Mouse (Mus musculus): ENCODE measurements around the gene Rtcb. TPM values are rescaled to one million over a fixed set of nuclear protein-coding genes. Genes with fewer than 3 reads are reported as not detected.
A peak's percentile ranks its signal among the peaks of the same experiment; 100 is the strongest.

The Rtcb gene
- polyA plus RNA-seq, 1 experiment from 2014 or later = 164 TPM

DNA sequence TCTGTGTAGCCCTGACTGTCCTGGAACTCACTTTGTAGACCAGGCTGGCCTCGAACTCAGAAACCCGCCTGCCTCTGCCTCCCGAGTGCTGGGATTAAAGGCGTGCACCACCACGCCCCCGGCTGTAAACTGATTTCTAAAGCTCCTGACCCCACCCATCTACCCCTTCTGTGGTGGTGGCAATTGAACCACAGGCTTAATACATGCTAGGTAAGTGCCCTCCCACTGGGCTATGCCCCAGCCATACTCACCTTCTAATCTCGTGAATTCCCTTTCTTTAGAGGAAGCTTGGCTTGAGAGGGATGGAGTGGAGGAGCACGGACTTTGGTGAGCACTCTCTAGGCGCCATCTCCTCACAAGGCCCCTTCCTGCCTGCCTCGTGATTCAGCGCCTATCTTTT lies 27.7 kb downstream of the Rtcb start:
- no peaks in the 10 kb centered on the region for H3K36me3 ChIP-seq
- H3K4me3 ChIP-seq (replicated peaks) = no peak overlapping the region
- no peaks in the 10 kb centered on the region for H3K9me3 ChIP-seq (replicated peaks)
- H3K9ac ChIP-seq (replicated peaks) = no peak overlapping the region
- H3K4me2 ChIP-seq = no peak overlapping the region
- 0 out of 2 replicates have a peak, but pooled peaks cover 4% of the 10 kb centered on the region for H3K27me3 ChIP-seq (replicated peaks)
- no peak overlapping the region for H3K27ac ChIP-seq (replicated peaks)
- ATAC-seq (ENCODE audit: low FRiP score) = no peak
- 91% methylated on average over 11 of the region's 11 CpGs for WGBS
- H3K4me1 ChIP-seq = peaks cover 19% of the 10 kb centered on the region

GRCm38 (mm10) chr10:85929208-85929591 lies 28.4 kb downstream of the Rtcb start:
- ATAC-seq (ENCODE audit: low FRiP score) = no peak
- Histone ChIP-seq H3K4me3 (replicated peaks) (peak overlapping the region; percentile 46), H3K36me3 (no peaks in the 10 kb centered on the region), H3K9me3 (replicated peaks) (no peaks in the 10 kb centered on the region), H3K9ac (replicated peaks) (no peak overlapping the region; the same call in 1 of the 2 replicates), H3K27me3 (replicated peaks) (0 out of 2 replicates have a peak, but pooled peaks cover 4% of the 10 kb centered on the region), H3K4me1 (peaks cover 19% of the 10 kb centered on the region), H3K4me2 (peak overlapping the region; percentile 91), H3K27ac (replicated peaks) (no peak overlapping the region)
- 35% methylated on average over 11 of the region's 11 CpGs for WGBS

- Histone ChIP-seq H3K36me3 (no peaks in the 10 kb centered on the region), H3K4me2 (peak overlapping the region; percentile 91), H3K9ac (replicated peaks) (peak overlapping the region; percentile 45), H3K9me3 (replicated peaks) (no peaks in the 10 kb centered on the region), H3K27me3 (replicated peaks) (0 out of 2 replicates have a peak, but pooled peaks cover 4% of the 10 kb centered on the region), H3K4me1 (peaks cover 19% of the 10 kb centered on the region), H3K4me3 (replicated peaks) (peak overlapping the region; percentile 46), H3K27ac (replicated peaks) (no peak overlapping the region)
- 1% methylated on average over 63 of the region's 63 CpGs for WGBS
- peak; percentile 91 for ATAC-seq (ENCODE audit: low FRiP score)
Measured at GRCm38 (mm10) chr10:85928499-85929207, 29.0 kb downstream of the Rtcb start.

DNA sequence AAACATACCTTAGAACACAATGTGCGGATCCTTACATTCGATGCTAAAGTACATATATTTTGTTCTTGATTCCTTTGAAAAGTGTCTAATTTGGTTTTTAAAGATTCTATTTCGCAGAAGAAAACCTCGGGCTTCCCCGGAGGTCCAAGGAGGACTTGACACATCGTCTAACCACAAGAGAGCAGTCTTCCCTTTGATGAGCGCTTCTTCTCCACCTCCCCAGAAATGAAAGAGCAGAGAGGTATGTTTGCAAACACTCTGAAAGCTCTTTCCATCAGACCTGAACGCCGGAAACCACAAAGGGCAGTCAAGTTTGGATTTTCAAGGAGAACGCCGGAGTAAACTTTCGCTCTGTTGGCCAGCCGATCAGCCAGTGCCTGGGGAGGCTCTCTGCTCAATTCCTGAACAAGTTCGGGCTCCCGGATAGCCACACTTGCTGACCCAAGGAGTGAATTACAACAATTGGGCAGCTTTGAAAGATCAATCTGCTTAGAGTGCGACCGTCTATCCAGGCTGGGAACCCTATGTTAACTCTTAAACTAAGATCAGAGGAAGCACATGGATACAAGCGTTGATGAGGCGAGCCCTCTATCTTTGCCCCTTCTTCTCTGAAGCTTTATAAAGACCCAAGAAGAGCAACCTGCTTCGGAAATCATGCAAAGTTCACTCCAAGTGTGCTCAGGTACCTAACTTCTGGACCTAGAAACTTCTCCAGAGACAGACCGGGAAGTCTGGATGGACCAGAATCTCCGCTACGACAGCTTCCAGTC lies 29.8 kb downstream of the Rtcb start, which contains the start of gene Ascl4:
TSS of gene Ascl4 (plus strand) at position 6 of the 770 bp plus-strand sequence.
- H3K4me3 ChIP-seq (replicated peaks) = peak within 1 kb of the TSS; percentile 46
- no peaks in the 10 kb centered on the region for H3K9me3 ChIP-seq (replicated peaks)
- no peaks in the 10 kb centered on the region for H3K36me3 ChIP-seq
- WGBS = 1% methylated on average over 23 of the region's 23 CpGs
- 0 out of 2 replicates have a peak, but pooled peaks cover 4% of the 10 kb centered on the region for H3K27me3 ChIP-seq (replicated peaks)
- H3K4me1 ChIP-seq = peaks cover 19% of the 10 kb centered on the region
- H3K27ac ChIP-seq (replicated peaks) = no peak within 1 kb of the TSS
- peak within 1 kb of the TSS; percentile 91 for H3K4me2 ChIP-seq
- peak within 1 kb of the TSS; percentile 45 for H3K9ac ChIP-seq (replicated peaks)
- peak; percentile 37 for ATAC-seq (ENCODE audit: low FRiP score)

- H3K9me3 ChIP-seq (replicated peaks) = no peaks in the 10 kb centered on the region
- ATAC-seq (ENCODE audit: low FRiP score) = peak; percentile 100
- under 1% methylated on average over 86 of the region's 90 CpGs for WGBS
Measured at GRCm38 (mm10) chr10:85916498-85917309, 40.9 kb downstream of the Rtcb start, which contains the start of gene Prdm4. Gene Prdm4, minus strand, starts transcription at chr10:85917142.

More at GRCm38 (mm10) chr10:85916498-85917309, 40.9 kb downstream of the Rtcb start, which contains the start of gene Prdm4:
- peak within 1 kb of the TSS; percentile 97 for H3K4me3 ChIP-seq (replicated peaks)
- peak within 1 kb of the TSS; percentile 83 for H3K27ac ChIP-seq (replicated peaks)
- H3K36me3 ChIP-seq = peaks cover 24% of the 10 kb centered on the region
- H3K27me3 ChIP-seq (replicated peaks) = peaks cover 6% of the 10 kb centered on the region; the same call in 1 of the 2 replicates
- H3K4me1 ChIP-seq = peaks cover 19% of the 10 kb centered on the region
- peak within 1 kb of the TSS; percentile 72 for H3K9ac ChIP-seq (replicated peaks)
- H3K4me2 ChIP-seq = peak within 1 kb of the TSS; percentile 74

Other genes starting within 250 kb of the Rtcb start
- 64.1 and 68.1 TPM in 2 replicates for gene Pwp1, start 128.3 kb downstream of the Rtcb start, polyA plus RNA-seq (2015; fragmentation: Nextera tagmentation; extraction: Ambion mirVana)
- gene Prdm4, start 40.7 kb downstream of the Rtcb start, polyA plus RNA-seq (2015; fragmentation: Nextera tagmentation; extraction: Ambion mirVana) = 18.8 and 19.4 TPM in 2 replicates
- gene Ascl4, start 30.1 kb downstream of the Rtcb start, polyA plus RNA-seq (2015; fragmentation: Nextera tagmentation; extraction: Ambion mirVana) = 0.12 and 0.37 TPM in 2 replicates
- 0.14 and 0.15 TPM in 2 replicates for gene Bpifc, start 54.1 kb upstream of the Rtcb start, polyA plus RNA-seq (2015; fragmentation: Nextera tagmentation; extraction: Ambion mirVana)
- 24.0 and 31.9 TPM in 2 replicates for gene Fbxo7, start 64.1 kb upstream of the Rtcb start, polyA plus RNA-seq (2015; fragmentation: Nextera tagmentation; extraction: Ambion mirVana)